Mouse (Mus musculus) midbrain, postnatal 0 days (tissue): ENCODE results near the gene Kcna2. TPM values are rescaled to one million over a fixed set of nuclear protein-coding genes. Genes with fewer than 3 reads are reported as not detected.

ENCODE experiments used
- ATAC-seq: fragments of 200-750 bp; cut with Nextera tagmentation; 2 replicates; pipeline ENCODE4 v1.8.0; 2017; ENCODE audit warnings: moderate number of reproducible peaks, mild to moderate bottlenecking, moderate TSS enrichment, moderate library complexity; ENCODE audit not compliant: low FRiP score
- DNase-seq: peaks from one replicate; pipeline ENCODE4 v3.0.0-alpha.2; 2015; ENCODE audit warnings: low spot score
- H3K27ac ChIP-seq: fragments of 300-500 bp; sonication (generic); 2 replicates; pipeline ENCODE4 v1.5.1; 2014; ENCODE audit warnings: low read depth, mild to moderate bottlenecking, low read length, mixed read lengths
- H3K27me3 ChIP-seq: fragments of 300-500 bp; sonication (generic); 2 replicates; pipeline ENCODE4 v1.6.1; 2014; ENCODE audit warnings: low read length, control low read depth, mixed read lengths; ENCODE audit not compliant: insufficient read depth
- H3K36me3 ChIP-seq: fragments of 300-500 bp; sonication (generic); 2 replicates; pipeline ENCODE4 v1.6.1; 2014; ENCODE audit warnings: low read length, control low read depth, mixed read lengths; ENCODE audit not compliant: insufficient read depth
- H3K4me1 ChIP-seq: fragments of 300-500 bp; sonication (generic); 2 replicates; pipeline ENCODE4 v1.6.1; 2014; ENCODE audit warnings: mild to moderate bottlenecking, control low read depth, antibody characterized with exemption, low read length, mixed read lengths; ENCODE audit not compliant: insufficient read depth
- H3K4me2 ChIP-seq: fragments of 300-500 bp; sonication (generic); 2 replicates; pipeline ENCODE4 v1.6.1; 2014; ENCODE audit warnings: low read depth, mild to moderate bottlenecking, low read length, mixed read lengths; ENCODE audit not compliant: poor library complexity, severe bottlenecking
- H3K4me3 ChIP-seq: fragments of 300-500 bp; sonication (generic); 2 replicates; pipeline ENCODE4 v1.5.1; 2014; ENCODE audit warnings: low read depth, mild to moderate bottlenecking, low read length, moderate library complexity
- H3K9ac ChIP-seq: fragments of 300-500 bp; sonication (generic); replicated peaks from 2 replicates; pipeline ENCODE4 v1.6.1; 2014; ENCODE audit warnings: mild to moderate bottlenecking, low read length, moderate library complexity, mixed read lengths; ENCODE audit not compliant: poor library complexity, severe bottlenecking
- H3K9me3 ChIP-seq: fragments of 300-500 bp; sonication (generic); 2 replicates; pipeline ENCODE4 v1.6.1; 2016; ENCODE audit warnings: low read length, control low read depth
- CTCF ChIP-seq: IDR thresholded peaks from 2 replicates; pipeline ENCODE4 v1.5.1; 2016; ENCODE audit warnings: antibody characterized with exemption, mild to moderate bottlenecking
- WGBS: fragments of 180-500 bp; shearing (Covaris S2); extraction: QIAGEN DNeasy Blood & Tissue Kit; methylation state at CpG from one replicate; pipeline ENCODE4 v1.1.7; 2014; 5-methylcytosine and 5-hydroxymethylcytosine counted together
- polyA plus RNA-seq: library from polyadenylated mRNA; unstranded; fragments of >200 nt; fragmentation: Nextera tagmentation; extraction: Ambion mirVana; gene quantifications from 2 replicates; pipeline ENCODE4 v1.2.1, GENCODE M21; 2015
- total RNA-seq: library from RNA; depleted of rRNA; stranded (reverse); fragments of >200 nt; gene quantifications from 2 replicates; pipeline ENCODE4 v1.2.3, GENCODE M21; 2014

Kcna2 gene
- total and polyA plus RNA-seq, 2 experiments from 2014 or later, result 1.7 to 17.7 TPM

- ATAC-seq, result 0 out of 2 replicates have a peak, but pooled peaks have one; percentile 5
- Histone ChIP-seq H3K9me3 (no peaks in the 10 kb centered on the region), H3K4me1 (peaks cover 18% of the 10 kb centered on the region), H3K4me2 (peak overlapping the region; percentile 42), H3K9ac (peak overlapping the region; percentile 42; the same call in 1 of the 2 replicates), H3K27ac (peak overlapping the region; percentile 78), H3K36me3 (peaks cover 3% of the 10 kb centered on the region; the same call in 1 of the 2 replicates), H3K27me3 (no peaks in the 10 kb centered on the region), H3K4me3 (no peak overlapping the region)
- peak; percentile 3 for DNase-seq
- 39% methylated on average over 10 of the region's 10 CpGs for WGBS
- no peak for TF ChIP-seq CTCF
Observed at GRCm38 (mm10) chr3:107112932-107113659, 12.2 kb downstream of the Kcna2 start.

- TF ChIP-seq CTCF, result no peak
- peaks cover 3% of the 10 kb centered on the region; the same call in 1 of the 2 replicates for H3K36me3 ChIP-seq
- whole genome bisulfite sequencing, result 9% methylated on average over 14 of the region's 14 CpGs
- no peaks in the 10 kb centered on the region for H3K9me3 ChIP-seq
- H3K4me3 ChIP-seq, result peak overlapping the region; percentile 18; the same call in 1 of the 2 replicates
- peak overlapping the region; percentile 42 for H3K4me2 ChIP-seq
- ATAC-seq (peak; percentile 93), DNase-seq (peak; percentile 90)
- H3K4me1 ChIP-seq, result peaks cover 18% of the 10 kb centered on the region
- no peaks in the 10 kb centered on the region for H3K27me3 ChIP-seq
- H3K9ac ChIP-seq, result peak overlapping the region; percentile 42; the same call in 1 of the 2 replicates
- H3K27ac ChIP-seq, result peak overlapping the region; percentile 78
Observed at GRCm38 (mm10) chr3:107113771-107114737, 13.1 kb downstream of the Kcna2 start.

- H3K4me2 ChIP-seq, result no peak overlapping the region
- H3K4me1 ChIP-seq, result peaks cover 18% of the 10 kb centered on the region
- no peak overlapping the region for H3K4me3 ChIP-seq
- no peaks in the 10 kb centered on the region for H3K9me3 ChIP-seq
- peak; percentile 30 for DNase-seq
- no peak overlapping the region for H3K27ac ChIP-seq
- H3K36me3 ChIP-seq, result peaks cover 3% of the 10 kb centered on the region; the same call in 1 of the 2 replicates
- H3K9ac ChIP-seq, result no peak overlapping the region
- no peaks in the 10 kb centered on the region for H3K27me3 ChIP-seq
- TF ChIP-seq CTCF, result no peak
- 84% methylated on average over 2 of the region's 2 CpGs for WGBS
- no peak for ATAC-seq
Observed at GRCm38 (mm10) chr3:107114941-107115340, 14.0 kb downstream of the Kcna2 start.

GRCm38 (mm10) chr3:107115746-107116145 lies 14.8 kb downstream of the Kcna2 start:
- Histone ChIP-seq H3K27me3 (no peaks in the 10 kb centered on the region), H3K4me1 (peaks cover 18% of the 10 kb centered on the region), H3K4me3 (no peak overlapping the region), H3K27ac (no peak overlapping the region), H3K36me3 (peaks cover 3% of the 10 kb centered on the region; the same call in 1 of the 2 replicates), H3K4me2 (no peak overlapping the region), H3K9ac (no peak overlapping the region), H3K9me3 (no peaks in the 10 kb centered on the region)
- WGBS, result 64% methylated on average over 2 of the region's 2 CpGs
- ATAC-seq, result no peak
- DNase-seq, result no peak
- TF ChIP-seq CTCF, result no peak

- no peaks in the 10 kb centered on the region for H3K27me3 ChIP-seq
- H3K27ac ChIP-seq, result no peak overlapping the region
- no peak overlapping the region for H3K4me3 ChIP-seq
- no peaks in the 10 kb centered on the region for H3K4me1 ChIP-seq
- no peak for ATAC-seq
- H3K9ac ChIP-seq, result no peak overlapping the region
- no peaks in the 10 kb centered on the region for H3K9me3 ChIP-seq
- WGBS, result 97% methylated on average over 2 of the region's 2 CpGs
- DNase-seq, result no peak
- no peak overlapping the region for H3K4me2 ChIP-seq
- TF ChIP-seq CTCF, result no peak
- H3K36me3 ChIP-seq, result peaks cover 3% of the 10 kb centered on the region; the same call in 1 of the 2 replicates
Observed at GRCm38 (mm10) chr3:107119864-107120564, 19.1 kb downstream of the Kcna2 start.
